Mouse (Mus musculus) myocyte (in vitro differentiated cells): Measurements from ENCODE around the gene Orai3. TPM values are rescaled to one million over a fixed set of nuclear protein-coding genes. Genes with fewer than 3 reads are reported as not detected.

Experiments
- H3K27me3 ChIP-seq: one replicate; pipeline ENCODE4 v1.6.1; 2011; ENCODE audit not compliant: control insufficient read depth, insufficient read depth, insufficient read length
- H3K36me3 ChIP-seq: one replicate; pipeline ENCODE4 v1.6.1; 2011; ENCODE audit not compliant: control insufficient read depth, insufficient read depth
- H3K4me2 ChIP-seq: one replicate; pipeline ENCODE4 v1.6.1; 2011; ENCODE audit warnings: low read depth, control low read depth
- H3K4me3 ChIP-seq: one replicate; pipeline ENCODE4 v1.5.1; 2011; ENCODE audit warnings: mild to moderate bottlenecking, control low read depth, moderate library complexity
- H3K79me2 ChIP-seq: one replicate; pipeline ENCODE4 v1.6.1; 2011; ENCODE audit not compliant: control insufficient read depth, insufficient read depth
- H3ac ChIP-seq: one replicate; pipeline ENCODE4 v1.6.1; 2011; ENCODE audit not compliant: control insufficient read depth, insufficient read length
- CEBPB ChIP-seq: IDR thresholded peaks from 2 replicates; pipeline ENCODE4 v1.6.1; 2011; ENCODE audit warnings: mild to moderate bottlenecking, moderate library complexity; ENCODE audit not compliant: poor library complexity, insufficient read depth, severe bottlenecking
- E2F4 ChIP-seq: IDR thresholded peaks from one replicate; pipeline ENCODE4 v1.6.1; 2011; ENCODE audit warnings: mild to moderate bottlenecking, control low read depth, moderate library complexity; ENCODE audit not compliant: insufficient read depth
- MAX ChIP-seq: IDR thresholded peaks from one replicate; pipeline ENCODE4 v1.6.1; 2011; ENCODE audit warnings: low read depth, mild to moderate bottlenecking, control low read depth
- MYOD1 ChIP-seq, 3 experiments: IDR thresholded peaks; one replicate each; pipeline ENCODE4 v1.6.1; 2011; ENCODE audit warnings: control low read depth in 2 of 3, low read depth in 2 of 3, mild to moderate bottlenecking in 2 of 3, moderate library complexity in 1 of 3; ENCODE audit not compliant: insufficient read length in 2 of 3, control insufficient read depth in 1 of 3
- MYOG ChIP-seq, 3 experiments: IDR thresholded peaks; one replicate each; pipeline ENCODE4 v1.6.1; 2011; ENCODE audit warnings: control low read depth in 2 of 3, low read depth in 2 of 3, mild to moderate bottlenecking in 2 of 3; ENCODE audit not compliant: insufficient read length in 2 of 3, control insufficient read depth in 1 of 3, insufficient read depth in 1 of 3
- POLR2A ChIP-seq: IDR thresholded peaks from one replicate; pipeline ENCODE4 v1.6.1; 2011; ENCODE audit warnings: low read depth, mild to moderate bottlenecking, control low read depth, moderate library complexity; ENCODE audit not compliant: insufficient read length
- POLR2AphosphoS2 ChIP-seq: IDR thresholded peaks from one replicate; pipeline ENCODE4 v1.6.1; 2011; ENCODE audit warnings: low read depth, control low read depth; ENCODE audit not compliant: insufficient read length
- REST ChIP-seq: IDR thresholded peaks from one replicate; pipeline ENCODE4 v1.6.1; 2011; ENCODE audit warnings: mild to moderate bottlenecking, control low read depth, moderate library complexity; ENCODE audit not compliant: insufficient read depth, insufficient read length
- SRF ChIP-seq: IDR thresholded peaks from one replicate; pipeline ENCODE4 v1.6.1; 2011; ENCODE audit warnings: low read depth; ENCODE audit not compliant: control insufficient read depth, insufficient read length
- TCF12 ChIP-seq: IDR thresholded peaks from one replicate; pipeline ENCODE4 v1.6.1; 2011; ENCODE audit warnings: mild to moderate bottlenecking, control low read depth; ENCODE audit not compliant: poor library complexity, insufficient read depth, severe bottlenecking
- TCF3 ChIP-seq: IDR thresholded peaks from one replicate; pipeline ENCODE4 v1.6.1; 2011; ENCODE audit warnings: low read depth, control low read depth; ENCODE audit not compliant: insufficient read length
- USF1 ChIP-seq: IDR thresholded peaks from one replicate; pipeline ENCODE4 v1.6.1; 2011; ENCODE audit warnings: low read depth, mild to moderate bottlenecking, control low read depth, moderate library complexity
- polyA plus RNA-seq: library from polyadenylated mRNA; unstranded; fragments of >200 nt; fragmentation: generic; extraction: Trizol; gene quantifications from one replicate; pipeline ENCODE4 v1.2.1, GENCODE M21; 2012; ENCODE audit warnings: missing spikeins

Orai3 gene
- polyA plus RNA-seq, 1 experiment: 16.3 TPM

GRCm38 (mm10) chr7:127810650-127811049 is 41.0 kb downstream of the Orai3 start:
- H3K36me3 ChIP-seq: no peaks in the 10 kb centered on the region
- H3K4me3 ChIP-seq: no peak overlapping the region
- no peak overlapping the region for H3K4me2 ChIP-seq
- no peaks in the 10 kb centered on the region for H3K79me2 ChIP-seq
- H3K27me3 ChIP-seq: no peaks in the 10 kb centered on the region
- H3ac ChIP-seq: no peak overlapping the region
- TF ChIP-seq MYOD1 (IDR thresholded peaks at IDR 0.05; ENCODE audit: control insufficient read depth in 1 of 3, insufficient read length in 2 of 3, low read depth in 2 of 3) (no peak), TCF12 (no peak), POLR2A (no peak), SRF (no peak)

DNA sequence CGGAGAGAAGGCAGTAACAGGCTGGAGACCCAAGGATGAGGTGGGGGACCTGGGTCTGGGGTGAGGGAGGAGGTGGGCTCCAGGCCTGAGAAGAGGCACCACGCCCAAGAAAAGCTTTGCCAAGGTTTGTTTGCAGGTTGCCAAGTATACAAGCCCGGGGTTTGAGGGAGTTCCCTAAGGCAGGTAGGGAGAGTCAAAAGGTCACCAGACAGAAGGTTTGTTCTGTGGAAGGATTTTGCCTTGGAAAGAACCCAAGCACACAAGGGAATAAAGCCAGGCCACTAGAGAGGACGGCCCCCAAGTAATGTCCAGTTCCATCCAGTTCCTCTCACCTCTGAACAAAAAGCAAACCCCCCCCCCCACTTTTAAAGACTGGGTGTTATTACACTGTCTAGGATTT is 41.6 kb downstream of the Orai3 start:
- H3K36me3 ChIP-seq: no peaks in the 10 kb centered on the region
- H3ac ChIP-seq: no peak overlapping the region
- H3K4me2 ChIP-seq: no peak overlapping the region
- TF ChIP-seq E2F4 (no peak), CEBPB (no peak), SRF (no peak), TCF12 (no peak), REST (no peak), MYOD1 (IDR thresholded peaks at IDR 0.05; ENCODE audit: control insufficient read depth in 1 of 3, insufficient read length in 2 of 3, low read depth in 2 of 3) (no peak)
- no peaks in the 10 kb centered on the region for H3K79me2 ChIP-seq
- H3K4me3 ChIP-seq: no peak overlapping the region
- no peaks in the 10 kb centered on the region for H3K27me3 ChIP-seq

DNA sequence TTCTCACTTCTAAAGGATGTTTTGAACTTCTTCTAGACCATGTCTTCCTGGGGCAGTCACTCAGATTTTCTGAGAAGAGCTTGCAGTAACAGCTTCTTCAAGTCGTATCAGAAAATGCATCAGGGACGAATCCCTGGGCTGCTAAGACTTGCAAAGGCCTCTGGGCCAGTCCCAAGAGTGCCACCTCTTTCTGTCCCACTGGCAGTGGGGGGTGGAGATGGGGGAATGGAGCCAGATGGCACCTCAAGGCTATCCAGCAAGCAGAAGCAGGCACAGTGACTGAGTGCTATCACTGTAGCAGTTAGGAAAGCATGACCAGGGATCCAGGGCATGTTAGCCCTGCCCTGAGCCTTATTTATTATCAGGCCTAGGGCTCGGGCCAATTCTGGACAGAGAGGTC is 42.7 kb downstream of the Orai3 start:
- no peak for TF ChIP-seq E2F4
- TF ChIP-seq MYOD1 (IDR thresholded peaks at IDR 0.05; ENCODE audit: control insufficient read depth in 1 of 3, insufficient read length in 2 of 3, low read depth in 2 of 3): no peak
- no peak for TF ChIP-seq TCF3
- TF ChIP-seq TCF12: no peak
- TF ChIP-seq POLR2A: no peak
- no peak for TF ChIP-seq USF1
- no peak for TF ChIP-seq CEBPB
- no peak for TF ChIP-seq REST
- TF ChIP-seq MAX: no peak
- Histone ChIP-seq H3K79me2 (no peaks in the 10 kb centered on the region), H3K27me3 (no peaks in the 10 kb centered on the region), H3ac (no peak overlapping the region), H3K4me2 (no peak overlapping the region), H3K36me3 (no peaks in the 10 kb centered on the region), H3K4me3 (no peak overlapping the region)

DNA sequence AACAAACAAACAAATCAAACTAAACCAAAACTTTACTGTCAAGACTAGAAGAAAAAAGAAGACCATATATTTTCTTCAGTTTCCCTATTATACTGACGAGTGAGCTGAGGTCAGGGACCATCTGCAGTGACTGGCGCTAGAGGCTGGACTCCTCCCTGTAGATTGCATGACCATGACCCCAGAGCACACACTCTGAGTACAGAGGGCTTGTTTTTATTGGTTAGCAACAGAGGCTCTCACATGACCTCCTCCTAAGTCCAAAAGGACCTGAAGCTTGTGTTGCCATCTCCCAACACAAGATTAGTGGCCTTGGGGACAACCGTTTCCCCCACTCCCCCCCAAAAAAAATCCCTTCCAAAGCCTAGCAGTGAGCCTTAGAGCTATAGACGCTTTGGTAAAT is 44.2 kb downstream of the Orai3 start:
- Histone ChIP-seq H3ac (no peak overlapping the region), H3K27me3 (no peaks in the 10 kb centered on the region), H3K79me2 (no peaks in the 10 kb centered on the region), H3K36me3 (no peaks in the 10 kb centered on the region), H3K4me3 (no peak overlapping the region), H3K4me2 (peak overlapping the region; percentile 27)
- no peak for TF ChIP-seq MYOD1 (IDR thresholded peaks at IDR 0.05; ENCODE audit: control insufficient read depth in 1 of 3, insufficient read length in 2 of 3, low read depth in 2 of 3)
- TF ChIP-seq SRF: no peak
- TF ChIP-seq REST: no peak
- TF ChIP-seq E2F4: no peak
- TF ChIP-seq MAX: no peak
- TF ChIP-seq CEBPB: no peak
- TF ChIP-seq TCF12: no peak
- no peak for TF ChIP-seq POLR2A
- TF ChIP-seq TCF3: no peak
- no peak for TF ChIP-seq POLR2AphosphoS2
- TF ChIP-seq MYOG (IDR thresholded peaks at IDR 0.05; ENCODE audit: control insufficient read depth in 1 of 3, insufficient read depth in 1 of 3, insufficient read length in 2 of 3, low read depth in 2 of 3): no peak
- TF ChIP-seq USF1: no peak

- H3ac ChIP-seq: no peak overlapping the region
- H3K4me2 ChIP-seq: peak overlapping the region; percentile 27
- H3K4me3 ChIP-seq: no peak overlapping the region
- H3K27me3 ChIP-seq: no peaks in the 10 kb centered on the region
- H3K36me3 ChIP-seq: no peaks in the 10 kb centered on the region
- no peak for TF ChIP-seq POLR2A
- TF ChIP-seq MYOG (IDR thresholded peaks at IDR 0.05; ENCODE audit: control insufficient read depth in 1 of 3, insufficient read depth in 1 of 3, insufficient read length in 2 of 3, low read depth in 2 of 3): no peak
- TF ChIP-seq TCF12: no peak
- no peak for TF ChIP-seq POLR2AphosphoS2
- no peak for TF ChIP-seq E2F4
- no peak for TF ChIP-seq TCF3
- no peak for TF ChIP-seq SRF
- no peaks in the 10 kb centered on the region for H3K79me2 ChIP-seq
These were observed 44.8 kb downstream of the Orai3 start for GRCm38 (mm10) chr7:127814241-127814921.
